Mouse (Mus musculus) small intestine, adult 2 months (tissue): ENCODE results near the gene Por.

ENCODE experiments used
- CTCF ChIP-seq: fragments of 200-500 bp; IDR thresholded peaks from 2 replicates; pipeline ENCODE4 v1.5.1; 2012; ENCODE audit warnings: low read depth, mild to moderate bottlenecking, control low read depth, inconsistent platforms, low read length, moderate library complexity, mixed read lengths; ENCODE audit not compliant: insufficient replicate concordance, insufficient read length; ENCODE audit errors: extremely low read depth
- POLR2A ChIP-seq: fragments of 200-500 bp; IDR thresholded peaks from 2 replicates; pipeline ENCODE4 v1.6.1; 2012; ENCODE audit warnings: low read depth, mild to moderate bottlenecking, control low read depth, inconsistent platforms, low read length, moderate library complexity

- no peak for TF ChIP-seq POLR2A
- TF ChIP-seq CTCF, result no peak
These were observed 59.5 kb downstream of the Por start for GRCm38 (mm10) chr5:135729351-135729750.
